8 mouse cellular contexts compared by ENCODE assay signal in genomic region chr2:60283208-60283750, GRCm38 (mm10). TPM values are rescaled to one million over a fixed set of nuclear protein-coding genes. Genes with fewer than 3 reads are reported as not detected.
DNase-seq lines count a peak whose midpoint lies in the region; ATAC-seq and TF ChIP-seq lines count a peak whose summit lies in the region.

No protein-coding gene starts in this region.

- no peak for TF ChIP-seq POLR2A in ES-Bruce4 (IDR thresholded peaks at IDR 0.05; ENCODE audit: insufficient read depth, low read length)

- no peak for TF ChIP-seq EP300 in ES-Bruce4 (IDR thresholded peaks at IDR 0.05; ENCODE audit: insufficient read depth, low read depth, low read length)

- WGBS in forebrain, postnatal 0 days = 7% methylated on average over 9 of the region's 9 CpGs
- WGBS in liver, embryonic 11.5 days = 19% methylated on average over 9 of the region's 9 CpGs
- WGBS in stomach, embryonic 15.5 days = 13% methylated on average over 9 of the region's 9 CpGs

- no peak overlapping the region for H3K27ac ChIP-seq in ES-Bruce4 (ENCODE audit: insufficient read depth, low read length)
- no peak overlapping the region for H3K27ac ChIP-seq in forebrain, postnatal 0 days (ENCODE audit: low read depth, low read length)
- H3K27ac ChIP-seq in liver, embryonic 11.5 days (ENCODE audit: low read depth, low read length) = no peak overlapping the region
- H3K27ac ChIP-seq in stomach, embryonic 15.5 days = peak overlapping the region; percentile 45; the same call in 1 of the 2 replicates

- no peaks in the 10 kb centered on the region for H3K9me3 ChIP-seq in ES-Bruce4 (replicated peaks; ENCODE audit: control insufficient read depth, insufficient read depth, low read length, poor library complexity, severe bottlenecking)
- no peaks in the 10 kb centered on the region for H3K9me3 ChIP-seq in forebrain, postnatal 0 days (ENCODE audit: low read length)
- H3K9me3 ChIP-seq in liver, embryonic 11.5 days (ENCODE audit: control insufficient read depth, low read length) = no peaks in the 10 kb centered on the region
- H3K9me3 ChIP-seq in stomach, embryonic 15.5 days = no peaks in the 10 kb centered on the region

- peak overlapping the region; percentile 66 for H3K4me3 ChIP-seq in ES-Bruce4 (ENCODE audit: low read depth, low read length)
- peak overlapping the region; percentile 47 for H3K4me3 ChIP-seq in forebrain, postnatal 0 days (ENCODE audit: low read depth, low read length)
- peak overlapping the region; percentile 40 for H3K4me3 ChIP-seq in liver, embryonic 11.5 days (ENCODE audit: low read depth, low read length)
- peak overlapping the region; percentile 46 for H3K4me3 ChIP-seq in stomach, embryonic 15.5 days (replicated peaks)

- DNase-seq in frontal cortex, postnatal 14 days (ENCODE audit: low spot score in 2 of 2) = no peak
- DNase-seq in forebrain, postnatal 0 days = peak; percentile 19
- DNase-seq in liver, embryonic 11.5 days (ENCODE audit: low spot score) = no peak
- DNase-seq in spleen, postnatal 36 days (ENCODE audit: low spot score in 2 of 2) = no peak

- peaks cover 5% of the 10 kb centered on the region for H3K27me3 ChIP-seq in ES-Bruce4 (ENCODE audit: control insufficient read depth, insufficient read depth, low read length, poor library complexity, severe bottlenecking)
- no peaks in the 10 kb centered on the region for H3K27me3 ChIP-seq in forebrain, postnatal 0 days (ENCODE audit: insufficient read depth, low read length)
- no peaks in the 10 kb centered on the region for H3K27me3 ChIP-seq in liver, embryonic 11.5 days (replicated peaks; ENCODE audit: control insufficient read depth, insufficient read depth, low read length)
- H3K27me3 ChIP-seq in stomach, embryonic 15.5 days (replicated peaks) = no peaks in the 10 kb centered on the region

- TF ChIP-seq CTCF in ES-Bruce4 (IDR thresholded peaks at IDR 0.05; ENCODE audit: low read depth, low read length) = no peak
- no peak for TF ChIP-seq CTCF in forebrain, postnatal 0 days (IDR thresholded peaks at IDR 0.05; ENCODE audit: low read depth)

- H3K4me2 ChIP-seq in forebrain, postnatal 0 days (ENCODE audit: low read depth) = peak overlapping the region; percentile 97
- peak overlapping the region; percentile 61 for H3K4me2 ChIP-seq in liver, embryonic 11.5 days
- peak overlapping the region; percentile 87 for H3K4me2 ChIP-seq in stomach, embryonic 15.5 days

- H3K4me1 ChIP-seq in ES-Bruce4 (ENCODE audit: control insufficient read depth, insufficient read depth, low read length) = no peaks in the 10 kb centered on the region
- 0 out of 2 replicates have a peak, but pooled peaks cover 5% of the 10 kb centered on the region for H3K4me1 ChIP-seq in forebrain, postnatal 0 days (ENCODE audit: insufficient read depth)
- H3K4me1 ChIP-seq in liver, embryonic 11.5 days (replicated peaks; ENCODE audit: control insufficient read depth, insufficient read depth, low read length) = no peaks in the 10 kb centered on the region; the same call in 1 of the 2 replicates
- no peaks in the 10 kb centered on the region for H3K4me1 ChIP-seq in stomach, embryonic 15.5 days

- peak; percentile 62; the same call in 1 of the 2 replicates for ATAC-seq in frontal cortex, adult (ENCODE audit: low TSS enrichment)
- ATAC-seq in forebrain, postnatal 0 days = peak; percentile 14; the same call in 1 of the 2 replicates
- ATAC-seq in liver, embryonic 11.5 days (replicated peaks; ENCODE audit: low FRiP score) = no peak
- ATAC-seq in stomach, embryonic 15.5 days (ENCODE audit: insufficient read depth, low FRiP score, low read depth) = no peak
- no peak for ATAC-seq in megakaryocyte progenitor cell, adult 5-6 weeks (replicated peaks; ENCODE audit: poor library complexity)

- H3K36me3 ChIP-seq in ES-Bruce4 (ENCODE audit: control insufficient read depth, insufficient read depth, low read length, poor library complexity, severe bottlenecking) = no peaks in the 10 kb centered on the region
- no peaks in the 10 kb centered on the region for H3K36me3 ChIP-seq in forebrain, postnatal 0 days (ENCODE audit: insufficient read depth)
- no peaks in the 10 kb centered on the region for H3K36me3 ChIP-seq in liver, embryonic 11.5 days (ENCODE audit: control insufficient read depth, insufficient read depth, low read length)
- no peaks in the 10 kb centered on the region for H3K36me3 ChIP-seq in stomach, embryonic 15.5 days

- H3K9ac ChIP-seq in ES-Bruce4 (ENCODE audit: low read depth, poor library complexity, severe bottlenecking) = peak overlapping the region; percentile 16; the same call in 1 of the 2 replicates
- H3K9ac ChIP-seq in forebrain, postnatal 0 days = peak overlapping the region; percentile 42; the same call in 1 of the 2 replicates
- peak overlapping the region; percentile 32; the same call in 1 of the 2 replicates for H3K9ac ChIP-seq in liver, embryonic 11.5 days (ENCODE audit: low read depth, low read length)
- peak overlapping the region; percentile 27; the same call in 1 of the 2 replicates for H3K9ac ChIP-seq in stomach, embryonic 15.5 days

RNA-seq across cellular contexts. Expression of gene Cd302, which starts 1.0 kb away (rescaled TPM):
- 2.8 and 4.3 TPM in 2 replicates for polyA plus RNA-seq in ES-Bruce4 (2011; ENCODE audit: insufficient read depth, insufficient read length, low read depth, missing spikeins)
- total RNA-seq in forebrain, postnatal 0 days (2014; rRNA removed) = 5.8 and 8.6 TPM in 2 replicates
- polyA plus RNA-seq in forebrain, postnatal 0 days (2015; fragmentation: Nextera tagmentation; extraction: Ambion mirVana) = 19.3 and 22.9 TPM in 2 replicates
- polyA plus RNA-seq in liver, embryonic 11.5 days (2014; fragmentation: Nextera tagmentation; extraction: Ambion mirVana) = 37.4 and 42.5 TPM in 2 replicates
- polyA plus RNA-seq in stomach, embryonic 15.5 days (2015; fragmentation: Nextera tagmentation; extraction: Ambion mirVana) = 34.8 and 39.6 TPM in 2 replicates
- total RNA-seq in megakaryocyte progenitor cell, adult 5-6 weeks (2015) = 3.9 and 4.2 TPM in 2 replicates
- total RNA-seq in megakaryocyte progenitor cell, adult 5-6 weeks (2017) = 0.29 and 3.0 TPM in 2 replicates

Comparison
In these comparisons a context has a peak if more than half of its experiments do, and no peak if none do; other contexts are left out.
1. ATAC-seq: peak in frontal cortex, adult (single experiment) and forebrain, postnatal 0 days (single experiment); none in liver, embryonic 11.5 days (single experiment), stomach, embryonic 15.5 days (single experiment) and megakaryocyte progenitor cell, adult 5-6 weeks (single experiment).
2. Peak in every context shown above with its lines, with median percentiles within 50 percentile points of each other: H3K4me3 ChIP-seq, H3K9ac ChIP-seq and H3K4me2 ChIP-seq.